In genomic region chr2:157974604-157975501, GRCm38 (mm10) we compare ENCODE assay signal across 9 mouse cellular contexts. TPM values are rescaled to one million over a fixed set of nuclear protein-coding genes. Genes with fewer than 3 reads are reported as not detected.
DNase-seq lines count a peak whose midpoint lies in the region; ATAC-seq lines count a peak whose summit lies in the region.
"Had no signal": no experiment of that assay in that cellular context is flagged by ENCODE, and none has a peak within 500 bp of the region (broad histone marks: within the 10 kb centered on the region; RNA-seq: fewer than 3 reads in every experiment).

No protein-coding gene starts in this region.

- no peak overlapping the region for H3K9ac ChIP-seq in heart, embryonic 12.5 days
- 0 out of 2 replicates have a peak overlapping the region, but pooled peaks have one; percentile 9 for H3K9ac ChIP-seq in forebrain, embryonic 12.5 days
- peak overlapping the region; percentile 52 for H3K9ac ChIP-seq in neural tube, embryonic 13.5 days
- H3K9ac ChIP-seq in liver, embryonic 12.5 days = no peak overlapping the region

- H3K9me3 ChIP-seq in heart, embryonic 12.5 days (replicated peaks) = no peaks in the 10 kb centered on the region
- H3K9me3 ChIP-seq in forebrain, embryonic 12.5 days = no peaks in the 10 kb centered on the region
- H3K9me3 ChIP-seq in limb, embryonic 10.5 days (replicated peaks) = no peaks in the 10 kb centered on the region
- no peaks in the 10 kb centered on the region for H3K9me3 ChIP-seq in neural tube, embryonic 13.5 days
- no peaks in the 10 kb centered on the region for H3K9me3 ChIP-seq in liver, embryonic 12.5 days (replicated peaks)

- H3K27ac ChIP-seq in heart, embryonic 12.5 days (ENCODE audit: poor library complexity, severe bottlenecking) = no peak overlapping the region
- H3K27ac ChIP-seq in forebrain, embryonic 12.5 days = peak overlapping the region; percentile 77
- H3K27ac ChIP-seq in limb, embryonic 10.5 days = peak overlapping the region; percentile 59
- H3K27ac ChIP-seq in neural tube, embryonic 13.5 days (replicated peaks) = peak overlapping the region; percentile 87
- no peak overlapping the region for H3K27ac ChIP-seq in liver, embryonic 12.5 days

- no peaks in the 10 kb centered on the region for H3K36me3 ChIP-seq in heart, embryonic 12.5 days
- H3K36me3 ChIP-seq in forebrain, embryonic 12.5 days (replicated peaks) = no peaks in the 10 kb centered on the region
- no peaks in the 10 kb centered on the region for H3K36me3 ChIP-seq in limb, embryonic 10.5 days
- H3K36me3 ChIP-seq in neural tube, embryonic 13.5 days = no peaks in the 10 kb centered on the region
- H3K36me3 ChIP-seq in liver, embryonic 12.5 days = no peaks in the 10 kb centered on the region

- peak overlapping the region; percentile 35 for H3K4me2 ChIP-seq in heart, embryonic 12.5 days
- peak overlapping the region; percentile 46 for H3K4me2 ChIP-seq in forebrain, embryonic 12.5 days
- H3K4me2 ChIP-seq in neural tube, embryonic 13.5 days = peak overlapping the region; percentile 44
- H3K4me2 ChIP-seq in liver, embryonic 12.5 days = no peak overlapping the region

- H3K27me3 ChIP-seq in heart, embryonic 12.5 days (replicated peaks) = peaks cover 32% of the 10 kb centered on the region
- H3K27me3 ChIP-seq in forebrain, embryonic 12.5 days = peaks cover 34% of the 10 kb centered on the region
- H3K27me3 ChIP-seq in limb, embryonic 10.5 days (ENCODE audit: low read depth, poor library complexity, severe bottlenecking) = peaks cover 3% of the 10 kb centered on the region; the same call in 1 of the 2 replicates
- no peaks in the 10 kb centered on the region for H3K27me3 ChIP-seq in neural tube, embryonic 13.5 days
- peaks cover 49% of the 10 kb centered on the region for H3K27me3 ChIP-seq in liver, embryonic 12.5 days (replicated peaks)

- H3K4me1 ChIP-seq in heart, embryonic 12.5 days (replicated peaks) = peaks cover 15% of the 10 kb centered on the region
- H3K4me1 ChIP-seq in forebrain, embryonic 12.5 days = peaks cover 25% of the 10 kb centered on the region
- peaks cover 25% of the 10 kb centered on the region for H3K4me1 ChIP-seq in limb, embryonic 10.5 days
- peaks cover 31% of the 10 kb centered on the region for H3K4me1 ChIP-seq in neural tube, embryonic 13.5 days (replicated peaks)
- H3K4me1 ChIP-seq in liver, embryonic 12.5 days = no peaks in the 10 kb centered on the region

- WGBS in heart, embryonic 12.5 days = 3% methylated on average over 23 of the region's 23 CpGs
- WGBS in forebrain, embryonic 12.5 days = 2% methylated on average over 23 of the region's 23 CpGs
- WGBS in limb, embryonic 10.5 days = 3% methylated on average over 23 of the region's 23 CpGs
- 2% methylated on average over 23 of the region's 23 CpGs for WGBS in neural tube, embryonic 13.5 days
- WGBS in liver, embryonic 12.5 days (ENCODE audit: insufficient replicate concordance) = 5% methylated on average over 23 of the region's 23 CpGs

- H3K4me3 ChIP-seq in heart, embryonic 12.5 days = no peak overlapping the region
- peak overlapping the region; percentile 15; the same call in 1 of the 2 replicates for H3K4me3 ChIP-seq in forebrain, embryonic 12.5 days (replicated peaks)
- H3K4me3 ChIP-seq in limb, embryonic 10.5 days = peak overlapping the region; percentile 37
- 0 out of 2 replicates have a peak overlapping the region, but pooled peaks have one; percentile 11 for H3K4me3 ChIP-seq in neural tube, embryonic 13.5 days
- H3K4me3 ChIP-seq in liver, embryonic 12.5 days = no peak overlapping the region

- intact Hi-C loops in heart, postnatal 36 days (cut with DNase I) = no loop called here

- no peak for ATAC-seq in heart, embryonic 12.5 days (ENCODE audit: insufficient number of reproducible peaks, low FRiP score)
- ATAC-seq in forebrain, embryonic 12.5 days (ENCODE audit: low FRiP score) = peak; percentile 69; the same call in 1 of the 2 replicates
- peak; percentile 79 for ATAC-seq in neural tube, embryonic 13.5 days (ENCODE audit: low read depth)
- ATAC-seq in liver, embryonic 12.5 days = no peak

- no peak for DNase-seq in heart, postnatal 36 days
- DNase-seq in limb, embryonic 10.5 days (ENCODE audit: low spot score) = peak; percentile 41
- DNase-seq in right cerebral cortex, adult 18-20 months = no peak
- no peak for DNase-seq in adrenal gland, postnatal 25 days
- DNase-seq: lung, adult 18-20 months had no signal

RNA-seq across cellular contexts. Expression of gene Tti1, which starts 53.4 kb away (rescaled TPM):
- 28.1 and 30.3 TPM in 2 replicates for polyA plus RNA-seq in heart, embryonic 12.5 days (2016; fragmentation: Nextera tagmentation; extraction: Ambion mirVana)
- 10 to 100 TPM; 22.8 to 22.9 TPM for total RNA-seq in heart, postnatal 36 days (2021)
- polyA plus RNA-seq in forebrain, embryonic 12.5 days (2016; fragmentation: Nextera tagmentation; extraction: Ambion mirVana) = 34.5 and 38.2 TPM in 2 replicates
- 34.3 and 41.2 TPM in 2 replicates for polyA plus RNA-seq in limb, embryonic 10.5 days (2016; fragmentation: Nextera tagmentation; extraction: Ambion mirVana)
- 15.8 and 16.8 TPM in 2 replicates for polyA plus RNA-seq in neural tube, embryonic 13.5 days (2015; fragmentation: Nextera tagmentation; extraction: Ambion mirVana)
- polyA plus RNA-seq in liver, embryonic 12.5 days (2016; fragmentation: Nextera tagmentation; extraction: Ambion mirVana) = 21.8 and 22.2 TPM in 2 replicates
- 20.2 and 26.3 TPM in 2 replicates for total RNA-seq in adrenal gland, postnatal 25 days (2021)

RNA-seq across cellular contexts. Expression of gene Rprd1b, which starts 53.4 kb away (rescaled TPM):
- 32.4 and 36.8 TPM in 2 replicates for polyA plus RNA-seq in heart, embryonic 12.5 days (2016; fragmentation: Nextera tagmentation; extraction: Ambion mirVana)
- total RNA-seq in heart, postnatal 36 days (2021) = 10 to 100 TPM; 28.3 to 37.7 TPM
- polyA plus RNA-seq in forebrain, embryonic 12.5 days (2016; fragmentation: Nextera tagmentation; extraction: Ambion mirVana) = 61.1 and 66.3 TPM in 2 replicates
- 54.8 and 64.4 TPM in 2 replicates for polyA plus RNA-seq in limb, embryonic 10.5 days (2016; fragmentation: Nextera tagmentation; extraction: Ambion mirVana)
- polyA plus RNA-seq in neural tube, embryonic 13.5 days (2015; fragmentation: Nextera tagmentation; extraction: Ambion mirVana) = 34.5 and 35.3 TPM in 2 replicates
- 40.4 and 42.5 TPM in 2 replicates for polyA plus RNA-seq in liver, embryonic 12.5 days (2016; fragmentation: Nextera tagmentation; extraction: Ambion mirVana)
- 31.0 and 32.6 TPM in 2 replicates for total RNA-seq in adrenal gland, postnatal 25 days (2021)

Comparison
In these comparisons a context has a peak if more than half of its experiments do, and no peak if none do; other contexts are left out.
1. ATAC-seq: peak in forebrain, embryonic 12.5 days (single experiment) and neural tube, embryonic 13.5 days (single experiment); none in heart, embryonic 12.5 days (single experiment) and liver, embryonic 12.5 days (single experiment).
2. H3K27ac ChIP-seq: peak in forebrain, embryonic 12.5 days (single experiment), limb, embryonic 10.5 days (single experiment) and neural tube, embryonic 13.5 days (single experiment); none in heart, embryonic 12.5 days (single experiment) and liver, embryonic 12.5 days (single experiment).
3. H3K4me3 ChIP-seq: peak in forebrain, embryonic 12.5 days (single experiment), limb, embryonic 10.5 days (single experiment) and neural tube, embryonic 13.5 days (single experiment); none in heart, embryonic 12.5 days (single experiment) and liver, embryonic 12.5 days (single experiment).
4. H3K9ac ChIP-seq: peak in forebrain, embryonic 12.5 days (single experiment) and neural tube, embryonic 13.5 days (single experiment); none in heart, embryonic 12.5 days (single experiment) and liver, embryonic 12.5 days (single experiment).